Mouse (Mus musculus): ENCODE results near the gene Pnck.
A peak's percentile ranks its signal among the peaks of the same experiment; 100 is the strongest.

DNA sequence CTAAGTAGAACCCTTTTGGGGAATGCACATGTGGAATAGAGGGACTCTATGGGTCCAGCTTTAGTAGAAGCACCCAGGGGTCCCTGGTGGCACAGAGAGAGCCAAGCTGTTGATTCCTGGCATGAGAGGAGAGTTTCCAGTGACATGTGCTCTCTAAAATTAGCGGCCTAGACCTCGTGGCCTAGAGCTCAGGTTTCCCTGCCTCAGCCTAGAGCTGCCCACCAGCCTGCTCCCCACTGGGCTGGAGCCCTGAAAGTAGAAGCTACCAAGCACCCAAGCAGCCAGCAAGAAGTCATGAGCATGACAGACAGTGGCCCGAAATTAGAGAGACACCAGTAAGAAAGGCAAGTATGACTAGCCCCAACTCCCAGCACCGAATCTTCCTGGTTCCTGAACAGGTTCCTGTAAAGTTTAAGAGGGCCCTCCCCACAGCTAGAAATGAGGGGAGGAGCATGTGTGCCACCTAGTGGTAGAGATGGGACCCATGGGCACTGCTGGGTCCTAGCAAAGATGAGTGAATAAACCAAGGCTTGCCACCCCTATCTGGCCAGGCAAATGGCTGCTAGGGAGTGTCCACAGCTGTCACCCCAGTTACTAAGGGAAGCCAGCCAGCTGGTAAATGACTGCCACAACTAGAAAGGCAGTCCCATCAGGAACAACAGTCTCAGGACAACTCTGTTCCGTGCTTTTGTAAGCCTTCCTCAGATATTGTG is 31.2 kb upstream of the Pnck start:
- TF ChIP-seq POLR2A (IDR thresholded peaks at IDR 0.05; ENCODE audit: insufficient read depth, low read length) = no peak
- peak; percentile 53 for TF ChIP-seq CTCF (IDR thresholded peaks at IDR 0.05; ENCODE audit: low read depth, low read length)
- no peak for TF ChIP-seq EP300 (IDR thresholded peaks at IDR 0.05; ENCODE audit: insufficient read depth, low read depth, low read length)
